Mouse (Mus musculus) lung, embryonic 15.5 days (tissue): ENCODE measurements around the gene Slc7a11. TPM values are rescaled to one million over a fixed set of nuclear protein-coding genes. Genes with fewer than 3 reads are reported as not detected.

ENCODE experiments used
- ATAC-seq: fragments of 200-750 bp; cut with Nextera tagmentation; 2 replicates; pipeline ENCODE4 v1.8.0; 2017; ENCODE audit warnings: moderate number of reproducible peaks, borderline replicate concordance; ENCODE audit not compliant: low FRiP score, low TSS enrichment; ENCODE audit errors: extremely low read depth
- H3K27ac ChIP-seq: fragments of 300-500 bp; sonication (generic); 2 replicates; pipeline ENCODE4 v1.5.1; 2015; ENCODE audit warnings: moderate library complexity, mild to moderate bottlenecking, inconsistent platforms
- H3K27me3 ChIP-seq: fragments of 300-500 bp; sonication (generic); 2 replicates; pipeline ENCODE4 v1.6.1; 2015; ENCODE audit warnings: inconsistent platforms
- H3K36me3 ChIP-seq: fragments of 300-500 bp; sonication (generic); 2 replicates; pipeline ENCODE4 v1.6.1; 2015; ENCODE audit warnings: inconsistent platforms
- H3K4me1 ChIP-seq: fragments of 300-500 bp; sonication (generic); 2 replicates; pipeline ENCODE4 v1.6.1; 2015; ENCODE audit warnings: inconsistent platforms
- H3K4me2 ChIP-seq: fragments of 300-500 bp; sonication (generic); 2 replicates; pipeline ENCODE4 v1.6.1; 2015; ENCODE audit warnings: inconsistent platforms, mild to moderate bottlenecking, moderate library complexity
- H3K4me3 ChIP-seq: fragments of 300-500 bp; sonication (generic); 2 replicates; pipeline ENCODE4 v1.5.1; 2015; ENCODE audit warnings: mild to moderate bottlenecking, inconsistent platforms
- H3K9ac ChIP-seq: fragments of 300-500 bp; sonication (generic); 2 replicates; pipeline ENCODE4 v1.6.1; 2015; ENCODE audit warnings: inconsistent platforms
- H3K9me3 ChIP-seq: fragments of 300-500 bp; sonication (generic); 2 replicates; pipeline ENCODE4 v1.6.1; 2016; ENCODE audit warnings: inconsistent platforms
- WGBS: fragments of 180-500 bp; shearing (Covaris S2); methylation state at CpG from one replicate; pipeline ENCODE4 v1.1.7; 2015; 5-methylcytosine and 5-hydroxymethylcytosine counted together
- polyA plus RNA-seq: library from polyadenylated mRNA; unstranded; fragments of >200 nt; fragmentation: Nextera tagmentation; extraction: Ambion mirVana; gene quantifications from 2 replicates; pipeline ENCODE4 v1.2.1, GENCODE M21; 2015

The Slc7a11 gene
- polyA plus RNA-seq, 1 experiment from 2014 or later, result 0.15 TPM

- Histone ChIP-seq H3K9ac (no peak overlapping the region), H3K27ac (no peak overlapping the region), H3K36me3 (no peaks in the 10 kb centered on the region), H3K4me1 (no peaks in the 10 kb centered on the region), H3K4me3 (no peak overlapping the region), H3K27me3 (no peaks in the 10 kb centered on the region), H3K4me2 (no peak overlapping the region), H3K9me3 (no peaks in the 10 kb centered on the region)
- 72% methylated on average over 3 of the region's 3 CpGs for WGBS
- no peak for ATAC-seq
Measured at GRCm38 (mm10) chr3:50235990-50236389, 207.4 kb downstream of the Slc7a11 start.

GRCm38 (mm10) chr3:50233144-50233543 lies 210.3 kb downstream of the Slc7a11 start:
- no peaks in the 10 kb centered on the region for H3K9me3 ChIP-seq

GRCm38 (mm10) chr3:50224390-50225114 lies 218.9 kb downstream of the Slc7a11 start:
- ATAC-seq, result no peak
- Histone ChIP-seq H3K4me3 (no peak overlapping the region), H3K27ac (no peak overlapping the region), H3K27me3 (no peaks in the 10 kb centered on the region), H3K9ac (no peak overlapping the region), H3K4me2 (no peak overlapping the region), H3K36me3 (no peaks in the 10 kb centered on the region), H3K4me1 (no peaks in the 10 kb centered on the region), H3K9me3 (no peaks in the 10 kb centered on the region)
- 43% methylated on average over 2 of the region's 2 CpGs for whole genome bisulfite sequencing

More at GRCm38 (mm10) chr3:50233144-50233543, 210.3 kb downstream of the Slc7a11 start:
- Histone ChIP-seq H3K4me1 (no peaks in the 10 kb centered on the region), H3K27ac (no peak overlapping the region), H3K9ac (no peak overlapping the region), H3K4me2 (no peak overlapping the region), H3K4me3 (no peak overlapping the region), H3K36me3 (no peaks in the 10 kb centered on the region), H3K27me3 (no peaks in the 10 kb centered on the region)
- 47% methylated on average over 5 of the region's 5 CpGs for WGBS
- ATAC-seq, result no peak

- H3K4me1 ChIP-seq, result no peaks in the 10 kb centered on the region
- H3K9ac ChIP-seq, result no peak overlapping the region
- H3K4me3 ChIP-seq, result no peak overlapping the region
- WGBS, result 53% methylated on average over 2 of the region's 2 CpGs
- no peaks in the 10 kb centered on the region for H3K9me3 ChIP-seq
- H3K27ac ChIP-seq, result no peak overlapping the region
- no peak overlapping the region for H3K4me2 ChIP-seq
- no peaks in the 10 kb centered on the region for H3K36me3 ChIP-seq
- ATAC-seq, result no peak
- no peaks in the 10 kb centered on the region for H3K27me3 ChIP-seq
Measured at GRCm38 (mm10) chr3:50220454-50220853, 223.0 kb downstream of the Slc7a11 start.

GRCm38 (mm10) chr3:50186369-50186768 lies 257.0 kb downstream of the Slc7a11 start:
- Histone ChIP-seq H3K36me3 (no peaks in the 10 kb centered on the region), H3K9ac (no peak overlapping the region), H3K9me3 (no peaks in the 10 kb centered on the region), H3K4me1 (no peaks in the 10 kb centered on the region), H3K4me2 (no peak overlapping the region), H3K4me3 (no peak overlapping the region), H3K27me3 (no peaks in the 10 kb centered on the region), H3K27ac (no peak overlapping the region)
- WGBS, result 66% methylated on average over 5 of the region's 5 CpGs
- ATAC-seq, result no peak

- Histone ChIP-seq H3K4me3 (no peak overlapping the region), H3K9me3 (no peaks in the 10 kb centered on the region), H3K27ac (no peak overlapping the region), H3K27me3 (no peaks in the 10 kb centered on the region), H3K36me3 (no peaks in the 10 kb centered on the region), H3K9ac (no peak overlapping the region), H3K4me1 (no peaks in the 10 kb centered on the region), H3K4me2 (no peak overlapping the region)
- 41% methylated on average over 2 of the region's 2 CpGs for WGBS
- ATAC-seq, result peak; percentile 89; the same call in 1 of the 2 replicates
Measured at GRCm38 (mm10) chr3:50185879-50186278, 257.5 kb downstream of the Slc7a11 start.

GRCm38 (mm10) chr3:50160756-50161155 lies 282.7 kb downstream of the Slc7a11 start:
- ATAC-seq, result no peak
- WGBS, result 79% methylated on average over 2 of the region's 2 CpGs
- H3K4me3 ChIP-seq, result no peak overlapping the region
- H3K4me1 ChIP-seq, result no peaks in the 10 kb centered on the region
- H3K9me3 ChIP-seq, result no peaks in the 10 kb centered on the region
- H3K27ac ChIP-seq, result no peak overlapping the region
- no peak overlapping the region for H3K9ac ChIP-seq
- no peaks in the 10 kb centered on the region for H3K27me3 ChIP-seq
- no peaks in the 10 kb centered on the region for H3K36me3 ChIP-seq
- no peak overlapping the region for H3K4me2 ChIP-seq

GRCm38 (mm10) chr3:50144144-50144543 lies 299.3 kb downstream of the Slc7a11 start:
- Histone ChIP-seq H3K4me3 (no peak overlapping the region), H3K4me1 (no peaks in the 10 kb centered on the region), H3K9ac (no peak overlapping the region), H3K4me2 (no peak overlapping the region), H3K27ac (no peak overlapping the region), H3K9me3 (no peaks in the 10 kb centered on the region), H3K27me3 (no peaks in the 10 kb centered on the region), H3K36me3 (no peaks in the 10 kb centered on the region)
- no peak for ATAC-seq

GRCm38 (mm10) chr3:50138319-50138718 lies 305.1 kb downstream of the Slc7a11 start:
- no peak overlapping the region for H3K4me3 ChIP-seq
- no peaks in the 10 kb centered on the region for H3K36me3 ChIP-seq
- no peaks in the 10 kb centered on the region for H3K4me1 ChIP-seq
- no peaks in the 10 kb centered on the region for H3K27me3 ChIP-seq
- no peak overlapping the region for H3K9ac ChIP-seq
- ATAC-seq, result peak; percentile 83; the same call in 1 of the 2 replicates
- no peak overlapping the region for H3K27ac ChIP-seq
- WGBS, result 29% methylated on average over 3 of the region's 3 CpGs
- no peak overlapping the region for H3K4me2 ChIP-seq
- no peaks in the 10 kb centered on the region for H3K9me3 ChIP-seq

GRCm38 (mm10) chr3:50132204-50132603 lies 311.2 kb downstream of the Slc7a11 start:
- no peaks in the 10 kb centered on the region for H3K4me1 ChIP-seq
- H3K4me2 ChIP-seq, result no peak overlapping the region
- WGBS, result 61% methylated on average over 5 of the region's 5 CpGs
- no peaks in the 10 kb centered on the region for H3K36me3 ChIP-seq
- H3K9me3 ChIP-seq, result no peaks in the 10 kb centered on the region
- no peak for ATAC-seq
- H3K27ac ChIP-seq, result no peak overlapping the region
- H3K27me3 ChIP-seq, result no peaks in the 10 kb centered on the region
- H3K4me3 ChIP-seq, result no peak overlapping the region
- H3K9ac ChIP-seq, result no peak overlapping the region

GRCm38 (mm10) chr3:50130319-50130718 lies 313.1 kb downstream of the Slc7a11 start:
- H3K9me3 ChIP-seq, result no peaks in the 10 kb centered on the region
- H3K36me3 ChIP-seq, result no peaks in the 10 kb centered on the region
- H3K4me3 ChIP-seq, result no peak overlapping the region
- no peak overlapping the region for H3K9ac ChIP-seq
- no peak overlapping the region for H3K27ac ChIP-seq
- no peak overlapping the region for H3K4me2 ChIP-seq
- ATAC-seq, result no peak
- H3K27me3 ChIP-seq, result no peaks in the 10 kb centered on the region
- WGBS, result 70% methylated on average over 2 of the region's 2 CpGs
- H3K4me1 ChIP-seq, result no peaks in the 10 kb centered on the region

- Histone ChIP-seq H3K4me3 (no peak overlapping the region), H3K9ac (no peak overlapping the region), H3K27ac (no peak overlapping the region), H3K36me3 (no peaks in the 10 kb centered on the region), H3K4me2 (no peak overlapping the region), H3K27me3 (no peaks in the 10 kb centered on the region), H3K9me3 (no peaks in the 10 kb centered on the region), H3K4me1 (no peaks in the 10 kb centered on the region)
- 58% methylated on average over 1 of the region's 1 CpGs for WGBS
- no peak for ATAC-seq
Measured at GRCm38 (mm10) chr3:50121001-50121400, 322.4 kb downstream of the Slc7a11 start.

- Histone ChIP-seq H3K4me2 (no peak overlapping the region), H3K9me3 (no peaks in the 10 kb centered on the region), H3K27ac (no peak overlapping the region), H3K9ac (no peak overlapping the region), H3K36me3 (no peaks in the 10 kb centered on the region), H3K27me3 (no peaks in the 10 kb centered on the region), H3K4me3 (no peak overlapping the region), H3K4me1 (no peaks in the 10 kb centered on the region)
- 47% methylated on average over 1 of the region's 1 CpGs for WGBS
- ATAC-seq, result no peak
Measured at GRCm38 (mm10) chr3:50116266-50116665, 327.1 kb downstream of the Slc7a11 start.
